Mouse (Mus musculus): ENCODE results near the gene Capn13.

- TF ChIP-seq CTCF (IDR thresholded peaks at IDR 0.05; ENCODE audit: borderline replicate concordance, insufficient read depth, low read depth, low read length) (no peak), POLR2A (IDR thresholded peaks at IDR 0.05; ENCODE audit: borderline replicate concordance, insufficient read depth, low read length) (no peak)
Measured at GRCm38 (mm10) chr17:73329071-73329470, 71.6 kb downstream of the Capn13 start.

Measured in cerebellum, adult 2 months (tissue).